Mouse (Mus musculus) thymus, adult 2 months (tissue): ENCODE measurements around the gene Runx2. TPM values are rescaled to one million over a fixed set of nuclear protein-coding genes. Genes with fewer than 3 reads are reported as not detected.

Source experiments
- DNase-seq: peaks from one replicate; pipeline ENCODE4 v3.0.0; 2021
- H3K27ac ChIP-seq: fragments of 200-500 bp; 2 replicates; pipeline ENCODE4 v1.5.1; 2012; ENCODE audit warnings: low read length, control low read depth; ENCODE audit not compliant: control insufficient read depth, insufficient read depth
- H3K27me3 ChIP-seq: fragments of 200-500 bp; 2 replicates; pipeline ENCODE4 v1.6.1; 2012; ENCODE audit warnings: mild to moderate bottlenecking, low read length, moderate library complexity, mixed read lengths; ENCODE audit not compliant: control insufficient read depth, insufficient read depth
- H3K36me3 ChIP-seq: fragments of 200-500 bp; 2 replicates; pipeline ENCODE4 v1.6.1; 2012; ENCODE audit warnings: mild to moderate bottlenecking, low read length, moderate library complexity; ENCODE audit not compliant: control insufficient read depth, insufficient read depth
- H3K4me1 ChIP-seq: fragments of 200-500 bp; replicated peaks from 2 replicates; pipeline ENCODE4 v1.6.1; 2012; ENCODE audit warnings: low read length; ENCODE audit not compliant: control insufficient read depth, insufficient read depth
- H3K4me3 ChIP-seq: fragments of 200-500 bp; 2 replicates; pipeline ENCODE4 v1.5.1; 2012; ENCODE audit warnings: mild to moderate bottlenecking, low read length, control low read depth, moderate library complexity; ENCODE audit not compliant: control insufficient read depth, insufficient read depth
- CTCF ChIP-seq: fragments of 200-500 bp; IDR thresholded peaks from 2 replicates; pipeline ENCODE4 v1.5.1; 2012; ENCODE audit warnings: mild to moderate bottlenecking, control low read depth, low read length, moderate library complexity, borderline replicate concordance; ENCODE audit not compliant: control insufficient read depth, poor library complexity, insufficient read depth; ENCODE audit errors: extremely low read depth
- POLR2A ChIP-seq: fragments of 200-500 bp; IDR thresholded peaks from 2 replicates; pipeline ENCODE4 v1.6.1; 2012; ENCODE audit warnings: mild to moderate bottlenecking, low read length, control low read depth, moderate library complexity; ENCODE audit not compliant: control insufficient read depth, poor library complexity, insufficient read depth; ENCODE audit errors: extremely low read depth
- WGBS: fragments of 180-500 bp; shearing (Covaris S2); methylation state at CpG from one replicate; pipeline ENCODE4 v1.1.7; 2018; 5-methylcytosine and 5-hydroxymethylcytosine counted together
- polyA plus RNA-seq: library from polyadenylated mRNA; depleted of rRNA; stranded (reverse); fragments of >200 nt; gene quantifications from 2 replicates; pipeline ENCODE4 v1.2.3, GENCODE M21; 2012

The Runx2 gene
- polyA plus RNA-seq, 1 experiment = 6.7 TPM

- Histone ChIP-seq H3K4me1 (no peaks in the 10 kb centered on the region), H3K4me3 (no peak overlapping the region), H3K27me3 (no peaks in the 10 kb centered on the region; the same call in 1 of the 2 replicates), H3K36me3 (no peaks in the 10 kb centered on the region), H3K27ac (no peak overlapping the region)
- WGBS = 87% methylated on average over 3 of the region's 3 CpGs
- no peak for TF ChIP-seq CTCF
- no peak for TF ChIP-seq POLR2A
- no peak for DNase-seq
Measured at GRCm38 (mm10) chr17:44743780-44744179, 70.8 kb downstream of the Runx2 start.

GRCm38 (mm10) chr17:44742246-44742645 is 72.4 kb downstream of the Runx2 start:
- DNase-seq = no peak
- H3K27me3 ChIP-seq = peaks cover 7% of the 10 kb centered on the region; the same call in 1 of the 2 replicates
- H3K4me3 ChIP-seq = no peak overlapping the region
- H3K4me1 ChIP-seq = peaks cover 7% of the 10 kb centered on the region
- H3K27ac ChIP-seq = no peak overlapping the region
- WGBS = 98% methylated on average over 9 of the region's 9 CpGs
- no peak for TF ChIP-seq CTCF
- TF ChIP-seq POLR2A = no peak
- no peaks in the 10 kb centered on the region for H3K36me3 ChIP-seq

GRCm38 (mm10) chr17:44738121-44738637 is 76.4 kb downstream of the Runx2 start:
- Histone ChIP-seq H3K27me3 (peaks cover 27% of the 10 kb centered on the region), H3K27ac (no peak overlapping the region), H3K4me1 (peaks cover 25% of the 10 kb centered on the region), H3K4me3 (0 out of 2 replicates have a peak overlapping the region, but pooled peaks have one; percentile 9), H3K36me3 (no peaks in the 10 kb centered on the region)
- TF ChIP-seq CTCF (no peak), POLR2A (no peak)
- DNase-seq = no peak
- WGBS = 6% methylated on average over 15 of the region's 22 CpGs

GRCm38 (mm10) chr17:44737275-44738120 is 77.1 kb downstream of the Runx2 start:
- no peak for TF ChIP-seq POLR2A
- TF ChIP-seq CTCF = no peak
- Histone ChIP-seq H3K4me1 (peaks cover 25% of the 10 kb centered on the region), H3K36me3 (no peaks in the 10 kb centered on the region), H3K27ac (no peak overlapping the region), H3K4me3 (no peak overlapping the region), H3K27me3 (peaks cover 27% of the 10 kb centered on the region)
- peak; percentile 32 for DNase-seq
- 5% methylated on average over 33 of the region's 33 CpGs for WGBS

DNA sequence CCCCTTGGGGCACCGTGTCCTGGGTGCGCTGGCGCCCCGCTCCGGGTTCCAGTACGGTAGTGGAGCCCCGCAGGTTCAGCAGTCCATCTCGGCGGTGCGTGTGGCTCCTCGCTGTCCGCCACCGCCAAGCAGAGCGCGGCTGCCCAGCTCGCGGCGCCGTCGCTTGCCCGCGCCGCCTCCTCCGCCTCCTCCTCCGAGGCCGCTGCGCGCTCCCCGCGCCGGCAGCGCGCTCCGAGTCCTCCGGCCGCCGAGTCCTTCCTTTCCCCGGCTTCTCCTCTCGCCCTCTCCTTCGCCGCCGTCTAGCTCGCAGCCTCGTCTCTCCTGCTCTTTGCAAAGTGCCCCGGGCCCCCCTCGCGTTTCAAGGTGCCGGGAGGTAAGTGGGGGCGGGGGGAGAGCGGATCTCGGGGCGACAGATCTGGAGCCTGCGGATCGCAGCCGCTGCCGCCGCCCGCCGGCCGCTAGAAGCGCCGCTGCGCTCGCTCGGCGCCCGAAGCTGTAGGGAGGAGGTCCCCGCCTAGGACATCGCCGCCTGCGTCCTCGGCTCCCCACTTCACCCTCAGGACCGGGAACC is 78.5 kb downstream of the Runx2 start:
- peak; percentile 73 for DNase-seq
- WGBS = under 1% methylated on average over 66 of the region's 73 CpGs
- Histone ChIP-seq H3K4me1 (peaks cover 25% of the 10 kb centered on the region), H3K27me3 (peaks cover 27% of the 10 kb centered on the region), H3K27ac (no peak overlapping the region), H3K4me3 (peak overlapping the region; percentile 86), H3K36me3 (no peaks in the 10 kb centered on the region)
- TF ChIP-seq POLR2A (no peak), CTCF (peak; percentile 54; the same call in 1 of the 2 replicates)

DNA sequence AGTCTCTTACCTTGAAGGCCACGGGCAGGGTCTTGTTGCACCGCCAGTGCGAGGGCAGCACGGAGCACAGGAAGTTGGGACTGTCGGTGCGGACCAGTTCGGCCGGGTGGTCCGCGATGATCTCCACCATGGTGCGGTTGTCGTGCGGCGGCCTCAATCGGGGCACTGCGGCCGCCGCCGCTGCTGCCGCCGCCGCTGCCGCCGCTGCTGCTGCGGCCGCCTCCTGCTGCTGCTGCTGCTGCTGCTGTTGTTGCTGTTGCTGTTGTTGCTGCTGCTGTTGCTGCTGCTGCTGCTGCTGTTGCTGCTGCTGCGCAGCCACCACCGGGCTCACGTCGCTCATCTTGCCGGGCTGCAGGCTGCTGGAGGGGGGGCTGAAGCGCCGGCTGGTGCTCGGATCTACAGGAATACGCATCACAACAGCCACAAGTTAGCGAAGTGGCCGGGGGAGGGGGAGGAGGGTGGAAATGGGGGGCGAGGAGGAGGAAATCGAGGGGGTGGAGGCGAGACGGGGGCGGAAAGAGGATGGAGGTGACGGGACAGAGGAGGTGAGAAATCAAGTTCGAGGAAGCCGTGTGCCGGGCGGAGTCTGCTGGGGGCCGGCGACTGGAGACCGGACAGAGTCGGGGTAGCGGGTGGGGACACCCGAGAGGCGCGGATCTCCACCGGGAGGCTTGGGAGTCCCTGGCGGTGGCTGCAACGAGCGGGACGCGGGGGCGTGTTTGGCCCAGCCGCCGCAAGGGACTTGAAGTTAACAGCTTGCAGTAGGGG is 79.2 kb downstream of the Runx2 start:
- TF ChIP-seq POLR2A (no peak), CTCF (no peak)
- H3K27me3 ChIP-seq = peaks cover 27% of the 10 kb centered on the region
- peak; percentile 56 for DNase-seq
- H3K36me3 ChIP-seq = no peaks in the 10 kb centered on the region
- H3K27ac ChIP-seq = no peak overlapping the region
- H3K4me3 ChIP-seq = peak overlapping the region; percentile 86
- 1% methylated on average over 62 of the region's 64 CpGs for WGBS
- H3K4me1 ChIP-seq = peaks cover 25% of the 10 kb centered on the region
